Mouse (Mus musculus) ES-Bruce4 (cell line): Measurements from ENCODE around the gene 4930415O20Rik.

Experiments
- CTCF ChIP-seq: IDR thresholded peaks from one replicate; pipeline ENCODE4 v1.8.1; 2011; ENCODE audit warnings: low read depth, low read length
- EP300 ChIP-seq: IDR thresholded peaks from 2 replicates; pipeline ENCODE4 v1.6.1; 2011; ENCODE audit warnings: low read depth, low read length; ENCODE audit not compliant: insufficient read depth
- POLR2A ChIP-seq: IDR thresholded peaks from one replicate; pipeline ENCODE4 v1.8.1; 2011; ENCODE audit warnings: low read length; ENCODE audit not compliant: insufficient read depth

DNA sequence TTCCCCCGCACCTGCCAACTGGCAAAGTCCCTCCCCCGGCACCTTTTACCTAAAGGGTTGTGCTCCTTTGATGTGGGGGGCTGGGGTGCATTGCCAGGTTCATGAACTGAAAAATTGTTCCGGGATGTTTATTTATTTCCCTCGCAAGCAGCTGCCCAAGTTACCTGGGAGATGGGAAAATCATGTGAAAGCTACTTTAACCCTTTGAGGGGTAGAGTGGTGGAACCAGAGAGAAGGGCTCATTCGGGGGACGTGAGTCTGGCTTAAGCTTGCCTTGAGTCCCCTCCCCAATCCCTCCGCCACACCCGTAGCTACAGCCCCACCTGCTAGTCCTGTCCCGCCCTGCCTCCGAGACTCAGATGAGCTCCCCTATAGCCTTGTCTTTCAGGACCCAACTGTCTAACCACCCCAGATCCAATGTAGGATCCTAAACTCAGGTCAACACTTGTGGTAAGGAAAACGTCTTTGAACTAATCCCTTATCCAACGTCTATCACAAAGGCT lies 39.4 kb downstream of the 4930415O20Rik start:
- no peak for TF ChIP-seq CTCF
- TF ChIP-seq POLR2A, result no peak
- TF ChIP-seq EP300, result 0 out of 2 replicates have a peak, but pooled peaks have one; percentile 24
